Mouse (Mus musculus) layer of hippocampus, adult 11-12 months (tissue): ENCODE results near the gene Ccdc6.

Experiments
- DNase-seq: peaks from one replicate; pipeline ENCODE4 v3.0.0; 2022; ENCODE audit warnings: low spot score

The Ccdc6 gene

GRCm38 (mm10) chr10:70095031-70095470 lies 1.9 kb upstream of the Ccdc6 start:
- DNase-seq = peak; percentile 32

DNA sequence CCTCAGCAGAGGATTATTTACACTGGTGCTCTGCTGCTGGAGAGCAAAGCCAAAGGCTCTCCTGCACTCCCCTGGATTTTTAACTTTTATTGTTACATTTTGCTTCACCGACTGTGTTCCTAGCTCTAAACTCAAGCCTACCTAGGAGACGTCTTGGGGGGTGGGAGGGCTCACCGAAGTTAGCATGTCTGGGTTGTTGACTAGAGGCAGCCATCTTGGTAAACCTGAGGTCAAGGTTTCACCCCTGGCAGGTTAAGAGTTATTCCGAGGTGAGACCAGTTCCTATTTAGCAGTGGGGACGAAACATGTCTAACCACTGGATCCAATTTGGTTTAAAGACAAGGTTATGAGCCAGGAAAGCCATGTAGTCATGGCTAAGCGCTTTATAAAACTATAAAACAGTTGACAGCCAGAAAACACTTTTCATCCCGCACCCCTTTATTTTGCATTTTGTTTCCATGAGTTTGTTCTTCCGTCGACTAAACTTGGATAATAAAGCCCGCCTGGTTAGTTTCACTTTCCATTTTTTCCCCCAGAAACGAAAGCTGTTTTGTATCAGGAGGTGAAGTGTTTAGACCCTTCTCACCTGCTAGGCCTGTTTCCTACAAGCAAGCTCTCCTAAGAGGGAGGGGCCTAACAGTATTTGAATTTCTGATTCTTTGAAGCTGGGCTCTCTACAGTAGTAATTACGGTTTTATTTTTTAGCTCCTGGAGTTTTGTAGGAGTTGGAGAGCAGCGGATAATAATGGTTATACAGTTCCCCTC lies 1.2 kb upstream of the Ccdc6 start:
- DNase-seq = no peak

DNA sequence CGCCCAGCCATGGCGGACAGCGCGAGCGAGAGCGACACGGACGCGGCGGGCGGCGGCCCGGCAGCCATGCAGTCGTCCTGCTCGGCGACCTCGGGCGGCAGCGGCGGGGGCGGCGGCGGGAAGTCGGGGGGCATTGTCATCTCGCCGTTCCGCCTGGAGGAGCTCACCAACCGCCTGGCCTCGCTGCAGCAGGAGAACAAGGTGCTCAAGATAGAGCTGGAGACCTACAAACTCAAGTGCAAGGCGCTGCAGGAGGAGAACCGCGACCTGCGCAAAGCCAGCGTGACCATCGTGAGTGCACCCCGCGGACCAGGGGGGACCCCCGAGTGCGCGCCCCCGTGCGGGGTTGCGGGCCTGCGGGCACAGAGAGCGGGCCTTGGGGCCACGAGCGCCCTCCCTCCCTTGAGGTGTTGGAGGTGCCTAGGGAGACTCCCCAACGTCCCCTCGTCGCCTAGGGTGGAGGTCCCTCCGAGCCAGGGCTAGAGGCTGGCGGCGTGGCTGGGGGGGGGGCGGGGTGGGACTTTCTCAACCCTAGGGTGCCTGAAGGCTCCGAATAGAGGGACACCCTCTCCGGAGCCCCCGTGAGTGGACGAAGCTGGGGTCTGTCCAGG lies 475 bp downstream of the Ccdc6 start:
- peak; percentile 35 for DNase-seq

DNA sequence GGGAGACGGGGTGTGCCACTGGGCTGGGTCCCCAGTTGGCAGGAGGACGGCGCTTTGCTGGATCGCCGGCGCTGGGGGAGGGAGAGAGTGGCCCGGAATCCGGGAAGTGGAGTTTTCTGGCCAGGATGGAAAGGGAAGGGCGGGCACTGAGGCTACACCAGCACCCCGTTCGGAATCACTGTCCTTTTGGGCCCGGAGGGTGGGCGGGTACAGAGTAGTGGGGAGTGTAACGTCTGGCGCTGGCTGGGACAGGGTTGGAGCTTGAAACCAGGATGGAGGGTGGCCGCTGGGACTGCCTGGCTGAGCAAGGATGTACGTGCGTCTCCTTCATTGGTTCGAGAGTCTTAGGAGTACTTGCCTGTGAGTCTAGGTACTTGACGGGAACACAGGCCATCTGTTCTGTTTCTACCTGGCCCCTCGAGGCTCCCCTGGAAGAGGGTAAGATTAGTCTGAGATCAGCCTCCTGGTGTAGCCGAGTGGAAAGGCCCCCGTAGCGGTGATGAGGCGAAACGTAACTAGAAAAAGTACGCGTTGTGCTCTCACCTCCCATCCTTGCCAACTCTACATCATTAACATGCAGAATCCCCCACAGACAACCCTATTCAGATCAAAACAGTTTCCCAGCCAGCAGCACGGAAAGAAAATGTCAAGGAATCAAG lies 1.1 kb downstream of the Ccdc6 start:
- DNase-seq = peak; percentile 69

GRCm38 (mm10) chr10:70098626-70099025 lies 1.7 kb downstream of the Ccdc6 start:
- DNase-seq = no peak

DNA sequence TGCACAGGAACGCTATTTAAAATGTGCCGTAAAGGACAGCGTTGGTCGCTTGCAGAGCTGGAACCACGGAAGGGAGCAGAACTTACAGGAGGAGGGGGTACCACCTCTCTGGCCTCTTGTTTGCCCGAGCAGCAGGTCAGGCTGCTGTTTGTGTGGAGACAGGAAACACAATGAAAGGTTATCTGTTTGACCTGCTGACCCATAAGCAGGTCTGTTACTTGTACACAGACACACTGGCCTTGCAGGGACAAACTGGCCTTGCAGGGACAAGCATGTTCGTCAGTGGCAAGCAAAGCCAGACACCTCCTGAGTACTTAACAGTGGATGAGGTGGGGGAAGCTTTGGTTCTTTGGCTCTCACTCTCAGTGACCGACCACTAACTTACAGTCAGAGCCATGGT lies 2.1 kb downstream of the Ccdc6 start:
- DNase-seq = no peak

DNA sequence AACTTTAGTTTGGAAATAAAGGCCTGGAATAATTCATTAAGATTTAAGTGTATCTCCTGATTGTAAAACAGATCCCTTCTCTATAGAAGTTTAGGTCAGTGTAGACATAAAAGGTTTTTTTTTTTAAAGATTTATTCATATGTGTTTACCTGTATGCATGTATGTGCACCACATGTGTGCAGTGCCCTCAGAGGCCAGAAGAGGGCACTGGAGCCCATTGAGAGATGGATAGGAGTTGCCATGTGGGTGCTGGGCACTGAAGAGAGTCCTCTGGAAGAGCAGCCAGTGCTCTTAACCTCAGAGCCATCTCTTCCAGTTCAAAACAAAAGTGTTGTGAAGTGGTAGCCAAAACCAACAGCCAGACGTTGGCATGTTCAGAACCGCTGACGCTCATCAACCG lies 5.2 kb downstream of the Ccdc6 start:
- no peak for DNase-seq

DNA sequence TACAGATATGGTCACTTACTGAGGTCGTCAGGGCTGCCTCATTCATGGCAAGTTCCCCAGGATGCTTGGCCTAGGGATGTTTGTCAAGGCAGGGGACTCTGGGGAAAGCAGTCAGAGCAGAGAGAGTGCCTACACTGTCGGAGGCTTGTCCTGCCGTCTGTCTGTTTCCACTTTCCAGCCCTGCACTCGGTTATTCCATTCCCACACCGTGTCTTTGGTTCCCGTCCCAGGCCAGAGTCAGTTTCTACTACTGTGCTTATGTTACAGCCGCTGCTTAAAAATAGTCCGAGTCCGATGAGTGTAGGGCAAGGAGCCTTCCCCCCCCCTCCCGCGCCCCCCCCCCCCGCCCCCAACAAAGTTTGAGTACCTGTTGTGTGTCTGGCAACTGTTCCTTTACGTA lies 11.1 kb downstream of the Ccdc6 start:
- no peak for DNase-seq

DNA sequence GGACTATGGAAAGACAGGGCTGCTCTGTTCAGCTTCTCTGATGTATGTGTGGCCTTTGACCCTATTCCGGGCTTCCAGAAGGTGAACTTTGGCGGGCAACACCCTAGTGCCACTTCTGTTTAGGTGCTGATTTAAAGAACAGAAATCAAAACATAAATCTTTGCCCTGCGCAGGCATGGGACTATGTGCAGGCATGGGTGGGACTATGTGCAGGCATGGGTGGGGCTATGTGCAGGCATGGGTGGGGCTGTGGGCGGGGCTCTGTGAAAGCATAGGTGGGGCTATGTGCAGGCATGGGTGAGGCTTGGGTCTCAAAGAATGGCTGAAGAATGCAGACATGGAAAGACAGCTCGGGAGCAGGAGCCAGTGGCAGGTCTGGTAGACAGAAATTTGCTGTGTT lies 13.1 kb downstream of the Ccdc6 start:
- no peak for DNase-seq

GRCm38 (mm10) chr10:70110815-70111214 lies 13.9 kb downstream of the Ccdc6 start:
- DNase-seq = no peak

DNA sequence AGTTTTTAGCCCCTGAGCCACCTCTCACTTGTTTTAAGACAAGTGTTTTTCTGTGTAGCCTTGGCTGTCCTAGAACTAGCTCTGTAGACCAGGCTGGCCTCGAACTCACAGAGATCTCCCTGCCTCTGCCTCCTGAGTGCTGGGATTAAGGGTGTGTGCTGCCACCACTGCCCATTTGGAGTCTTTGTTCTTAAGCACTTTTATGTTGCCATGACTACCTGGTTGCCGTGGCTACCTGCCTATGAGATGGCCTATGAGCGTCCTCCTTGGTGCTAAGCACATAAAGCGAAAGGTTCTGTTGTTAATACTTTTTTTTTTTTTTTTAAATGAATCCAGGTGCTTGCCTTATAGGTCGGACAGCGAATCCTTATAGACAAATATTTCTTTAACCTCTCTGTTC lies 14.7 kb downstream of the Ccdc6 start:
- DNase-seq = no peak

DNA sequence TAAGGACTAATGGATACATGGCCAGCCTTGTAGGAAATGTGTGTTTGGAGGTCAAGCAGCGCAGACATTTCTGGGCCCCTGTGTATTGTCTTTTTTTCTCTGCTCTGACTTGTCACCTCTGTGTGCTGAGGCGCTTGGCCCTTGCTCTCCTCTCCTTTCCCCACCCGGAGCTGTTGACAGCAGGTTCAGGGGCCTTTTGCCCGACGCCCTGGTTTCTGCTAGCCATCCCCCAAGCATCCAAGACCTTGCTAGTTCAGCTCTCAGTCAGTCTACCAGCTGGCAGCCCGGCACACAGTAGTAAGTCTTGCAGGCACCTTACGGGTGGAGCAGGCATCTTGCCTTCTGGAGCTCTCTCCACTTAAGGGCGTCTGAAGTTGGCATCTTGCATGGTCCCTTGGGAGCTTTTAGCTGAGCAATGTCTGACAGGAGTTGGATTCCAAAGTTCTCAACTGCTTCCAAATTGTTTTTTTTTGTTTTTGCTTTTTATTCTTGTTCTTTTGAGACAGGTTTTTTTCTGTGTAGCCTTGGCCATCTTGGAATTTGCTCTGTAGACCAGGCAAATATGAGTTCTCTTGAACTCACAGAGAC lies 17.2 kb downstream of the Ccdc6 start:
- no peak for DNase-seq

DNA sequence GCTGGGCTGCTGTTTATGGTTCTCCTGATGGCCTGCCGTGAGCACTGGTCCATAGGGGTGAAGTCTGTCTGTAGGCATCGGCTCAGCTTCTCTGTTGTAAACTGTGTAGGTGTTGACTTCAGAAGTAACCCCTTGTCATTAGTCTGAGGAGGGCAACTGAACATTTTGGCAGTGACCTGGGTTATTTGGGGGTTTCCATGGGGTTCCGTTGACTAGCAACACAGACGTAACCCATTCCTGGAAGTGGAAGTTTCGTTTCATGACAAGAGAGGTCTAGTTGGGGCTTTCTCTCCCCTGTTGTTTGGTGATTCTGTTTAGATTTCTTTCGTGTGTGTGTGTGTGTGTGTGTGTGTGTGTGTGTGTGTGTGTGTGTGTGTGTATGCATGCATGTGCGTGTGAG lies 19.5 kb downstream of the Ccdc6 start:
- DNase-seq = no peak

DNA sequence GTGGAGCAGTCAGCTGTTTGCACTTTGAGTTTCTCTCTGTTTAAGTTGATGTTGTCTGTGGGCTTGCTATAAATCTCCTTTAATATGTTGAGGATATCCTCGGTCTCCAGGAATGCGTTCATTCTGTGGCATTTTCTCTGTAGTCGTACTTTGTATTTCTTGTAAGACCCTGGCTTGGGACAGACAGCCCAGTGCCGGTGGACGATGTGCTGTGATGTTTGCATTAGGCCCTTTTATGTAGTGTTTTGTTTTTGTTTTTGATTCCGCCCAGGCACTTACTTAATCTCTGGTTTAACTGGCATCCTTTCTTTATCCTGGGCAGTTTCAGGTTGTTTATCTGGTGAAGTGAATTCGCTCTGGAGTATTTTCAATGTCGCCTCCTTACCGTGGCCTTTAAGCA lies 22.5 kb downstream of the Ccdc6 start:
- no peak for DNase-seq

DNA sequence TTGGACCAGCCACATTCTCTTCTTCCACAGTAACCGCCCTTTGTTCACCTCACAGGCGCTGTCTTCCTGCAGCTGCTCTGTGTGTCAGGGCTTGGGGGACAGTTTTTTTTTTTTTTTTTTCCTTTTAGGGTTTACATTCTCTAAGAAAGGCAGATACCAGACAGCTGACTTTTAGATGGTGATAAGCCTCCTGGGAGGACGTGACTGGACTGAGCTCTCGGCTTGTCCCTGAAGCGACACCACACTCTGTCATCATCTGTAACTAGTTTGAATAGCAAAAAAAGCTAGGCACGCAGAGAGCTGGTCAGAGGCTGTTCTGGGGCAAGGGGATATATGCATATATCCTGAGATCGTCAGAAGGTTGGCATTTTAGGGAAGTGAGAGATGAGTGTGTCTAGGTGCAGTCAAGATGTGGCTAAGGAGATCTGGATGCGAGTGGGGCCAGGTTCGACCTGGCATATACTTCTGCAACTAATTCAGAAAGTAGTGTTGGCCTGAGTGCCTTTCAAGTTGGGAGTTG lies 23.0 kb downstream of the Ccdc6 start:
- DNase-seq = no peak

- no peak for DNase-seq
Measured at GRCm38 (mm10) chr10:70120671-70121405, 23.9 kb downstream of the Ccdc6 start.

DNA sequence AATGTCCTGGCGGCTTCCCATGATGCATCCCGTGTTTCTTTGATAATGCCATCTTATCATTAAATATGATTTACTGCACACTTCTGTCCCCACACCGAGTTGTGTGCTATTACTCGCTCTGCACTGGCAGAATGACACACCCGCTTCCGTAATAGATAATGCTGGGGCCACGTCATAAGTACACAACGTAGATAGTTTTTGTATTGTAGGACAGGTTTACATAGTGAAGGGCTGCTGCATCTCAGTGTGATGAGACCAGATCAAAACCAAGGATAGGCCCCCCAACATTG lies 24.4 kb downstream of the Ccdc6 start:
- DNase-seq = no peak

- DNase-seq = no peak
Measured at GRCm38 (mm10) chr10:70123454-70123853, 26.5 kb downstream of the Ccdc6 start.

- no peak for DNase-seq
Measured at GRCm38 (mm10) chr10:70125491-70125890, 28.6 kb downstream of the Ccdc6 start.

DNA sequence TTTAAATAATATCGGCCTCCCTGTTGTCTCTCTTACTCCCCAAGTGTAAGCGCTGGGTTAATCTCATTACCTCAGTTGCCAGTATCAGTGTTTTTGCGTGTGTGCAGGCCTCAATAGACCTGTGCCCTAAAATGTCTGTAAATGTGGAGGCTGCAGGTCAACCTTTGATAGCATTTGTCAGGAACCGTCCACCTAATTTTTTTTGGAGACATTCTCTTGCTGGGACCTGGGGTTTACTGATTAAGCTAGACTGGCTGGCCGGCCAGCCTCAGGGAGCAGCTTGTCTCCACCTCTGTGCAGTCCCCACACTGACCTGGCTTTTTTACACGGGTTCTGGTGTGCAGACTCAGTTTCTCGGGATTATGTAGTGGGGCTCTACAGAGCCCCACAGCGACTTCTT lies 30.4 kb downstream of the Ccdc6 start:
- DNase-seq = no peak

GRCm38 (mm10) chr10:70128408-70128807 lies 31.5 kb downstream of the Ccdc6 start:
- no peak for DNase-seq

DNA sequence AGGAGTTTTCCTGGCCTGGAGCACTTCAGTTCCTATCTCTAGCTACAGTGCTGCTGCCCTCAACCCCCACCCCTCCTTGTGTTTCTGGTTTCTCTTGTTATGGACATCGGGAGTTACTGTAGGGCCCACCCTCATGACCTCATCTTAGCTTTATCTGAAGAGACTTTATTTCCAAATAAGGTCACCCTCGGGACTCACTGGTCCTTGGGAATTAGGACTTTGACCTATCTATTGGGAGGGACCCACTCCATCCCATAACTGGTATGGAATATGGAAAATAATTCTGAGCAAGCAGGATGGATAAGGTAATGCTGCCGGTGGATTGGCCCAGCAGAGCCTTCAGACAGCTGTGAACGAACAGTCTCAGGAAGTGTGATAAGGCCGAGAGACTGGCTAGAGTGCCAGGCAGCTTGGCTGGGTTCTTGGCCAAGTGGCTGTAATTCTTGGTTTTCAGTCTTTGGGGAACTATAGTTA lies 35.2 kb downstream of the Ccdc6 start:
- no peak for DNase-seq
